Mouse (Mus musculus) frontal cortex, postnatal 25 days (tissue): Measurements from ENCODE around the gene Olfr313.
A peak's percentile ranks its signal among the peaks of the same experiment; 100 is the strongest.

Source experiments
- DNase-seq, 2 experiments: peaks; one replicate each; pipeline ENCODE4 v3.0.0; 2022; ENCODE audit warnings: low spot score in 2 of 2

Gene Olfr313

GRCm38 (mm10) chr11:58849731-58850130, 34.9 kb downstream of the Olfr313 start:
- no peak for DNase-seq

GRCm38 (mm10) chr11:58860744-58861143, 45.9 kb downstream of the Olfr313 start:
- DNase-seq = no peak

- DNase-seq = peak; percentile 59 to 66
Observed at GRCm38 (mm10) chr11:58867039-58867953, 52.5 kb downstream of the Olfr313 start, which contains the start of gene 2810021J22Rik. TSS of gene 2810021J22Rik (plus strand) at chr11:58867216.

- DNase-seq = no peak
Observed at GRCm38 (mm10) chr11:58867954-58868330, 53.1 kb downstream of the Olfr313 start.
